Mouse (Mus musculus): ENCODE measurements around the gene Rnf6.
"Not testable (repeated sequence)": the region's sequence is repeated elsewhere in the genome, so short reads cannot be mapped to it uniquely, and the experiment has no call there.

The Rnf6 gene

GRCm38 (mm10) chr5:146229869-146230650 lies 8.7 kb upstream of the Rnf6 start:
- DNase-seq, result no peak

DNA sequence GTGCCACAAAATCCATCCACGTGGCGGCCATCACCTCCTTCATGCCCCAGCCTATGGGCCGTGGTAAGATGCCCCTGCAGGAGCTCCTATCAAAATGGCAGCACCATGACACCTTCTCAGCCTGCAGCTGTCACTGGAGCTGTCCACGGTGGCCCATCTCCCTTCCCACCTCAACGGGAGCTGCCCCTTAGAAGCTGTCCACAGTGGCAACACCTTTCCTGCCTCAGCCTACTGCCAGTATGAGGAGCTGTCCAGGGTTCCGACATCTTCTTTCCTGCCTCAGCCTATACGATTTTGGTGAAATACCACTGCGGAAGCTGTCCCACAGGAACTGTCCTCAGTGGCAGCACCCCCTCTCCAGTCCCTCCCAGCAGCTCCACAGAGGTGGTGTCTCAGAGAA lies 6.1 kb upstream of the Rnf6 start:
- no peak for DNase-seq

DNA sequence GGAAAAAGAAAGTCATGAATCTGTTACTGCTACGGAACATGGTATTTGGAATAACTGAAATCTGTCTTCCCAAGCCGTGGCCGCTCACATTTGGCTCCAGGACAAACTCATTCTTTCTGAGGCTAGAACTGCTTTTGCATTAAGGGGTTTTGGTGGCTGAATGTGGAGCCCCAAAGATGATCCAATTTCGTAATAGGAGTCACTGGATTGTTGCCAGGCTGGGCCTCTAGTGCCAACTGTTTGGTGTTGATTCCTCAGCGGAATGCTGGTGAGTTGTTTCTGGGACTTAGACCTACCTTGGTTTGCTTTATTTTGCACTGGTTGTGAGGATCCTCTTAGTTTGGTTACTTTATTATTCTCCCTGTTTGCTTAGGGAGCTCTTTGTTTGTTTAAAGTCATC lies 2.4 kb upstream of the Rnf6 start:
- peak; percentile 56 for DNase-seq

DNA sequence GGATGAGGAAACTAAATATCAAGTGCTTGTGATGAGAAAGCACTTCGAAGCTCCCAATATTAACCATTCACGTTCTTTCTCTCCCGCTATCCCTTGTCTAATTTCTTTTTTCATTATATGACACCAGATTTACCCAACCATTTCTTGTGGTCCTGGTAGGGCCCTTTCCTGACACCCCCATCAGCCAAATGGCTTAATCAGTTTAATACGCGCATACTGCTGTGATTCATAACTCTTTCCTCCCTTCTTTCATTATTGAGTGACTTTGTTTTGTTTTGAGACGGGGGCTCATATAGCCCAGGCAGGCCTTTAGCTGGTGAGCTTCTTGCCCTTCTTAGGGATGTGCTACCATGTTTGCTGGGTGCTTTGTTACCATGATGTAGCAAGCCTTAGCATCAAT lies 367 bp upstream of the Rnf6 start:
- no peak for DNase-seq

DNA sequence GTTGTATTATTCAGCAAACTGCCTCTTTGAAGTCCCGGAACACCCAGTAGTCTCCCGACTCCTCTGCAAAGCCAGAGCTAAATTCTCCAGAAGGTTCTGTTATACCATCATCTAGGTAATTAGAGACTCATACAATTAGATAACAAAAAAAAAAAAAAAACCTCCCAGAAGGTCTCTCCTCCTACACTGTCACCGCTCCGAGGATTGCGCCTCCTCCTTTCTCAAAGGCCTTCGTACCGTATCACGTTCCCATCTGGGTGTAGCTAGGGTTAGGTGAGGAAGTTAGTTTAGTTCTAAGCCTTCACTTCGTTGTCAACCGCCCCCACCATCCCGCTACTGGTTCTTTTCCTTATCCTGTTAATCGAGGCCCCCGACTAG lies 865 bp downstream of the Rnf6 start:
- no peak for DNase-seq

DNA sequence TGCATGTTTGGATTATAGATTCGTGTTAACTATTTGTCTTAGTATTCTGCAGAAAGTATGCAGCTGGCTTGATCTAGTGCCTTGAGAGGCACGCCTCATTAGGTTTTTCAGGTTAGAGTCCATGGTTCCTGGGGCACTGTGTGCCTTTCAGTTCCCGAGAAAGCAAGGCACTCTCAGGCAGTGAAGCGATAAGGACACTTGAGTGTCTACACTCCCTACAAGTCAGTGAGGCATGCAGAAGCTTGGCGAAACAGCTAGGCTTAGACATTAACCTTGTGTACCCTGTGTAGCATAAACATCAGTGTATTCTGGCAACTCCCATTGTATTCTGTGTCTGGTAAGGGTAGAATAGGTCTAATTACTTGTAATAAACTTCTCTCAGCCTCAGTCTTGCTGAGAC lies 15.8 kb downstream of the Rnf6 start:
- peak; percentile 96 for DNase-seq

- peak; percentile 29 for DNase-seq
Measured at GRCm38 (mm10) chr5:146203921-146204320, 17.4 kb downstream of the Rnf6 start.

- no peak for DNase-seq
Measured at GRCm38 (mm10) chr5:146200580-146200979, 20.8 kb downstream of the Rnf6 start.

DNA sequence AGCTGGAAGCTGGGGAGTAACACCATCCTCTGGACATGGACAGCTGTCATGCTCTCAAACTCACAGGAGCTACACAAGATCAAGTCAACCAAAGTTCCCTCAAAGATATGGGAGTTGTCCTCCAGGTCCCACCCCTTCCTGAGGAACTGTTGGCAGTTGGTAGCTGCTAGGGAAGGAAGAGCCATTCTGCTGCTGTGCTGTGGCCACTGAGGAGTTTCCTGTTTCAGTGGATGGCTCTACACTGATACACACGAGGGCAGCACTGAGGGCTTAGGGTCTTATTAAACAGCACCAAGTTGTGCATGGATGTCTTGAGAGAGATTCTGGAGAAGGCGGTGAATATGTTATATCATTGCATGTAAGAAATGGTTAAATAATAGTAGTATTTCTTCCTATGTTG lies 21.8 kb downstream of the Rnf6 start:
- no peak for DNase-seq

- DNase-seq, result peak; percentile 88
Measured at GRCm38 (mm10) chr5:146199073-146199472, 22.3 kb downstream of the Rnf6 start.

- DNase-seq, result no peak
Measured at GRCm38 (mm10) chr5:146193360-146193759, 28.0 kb downstream of the Rnf6 start.

GRCm38 (mm10) chr5:146190501-146191269 lies 30.7 kb downstream of the Rnf6 start:
- DNase-seq, result no peak

- peak; percentile 82 for DNase-seq
Measured at GRCm38 (mm10) chr5:146190093-146190492, 31.3 kb downstream of the Rnf6 start.

DNA sequence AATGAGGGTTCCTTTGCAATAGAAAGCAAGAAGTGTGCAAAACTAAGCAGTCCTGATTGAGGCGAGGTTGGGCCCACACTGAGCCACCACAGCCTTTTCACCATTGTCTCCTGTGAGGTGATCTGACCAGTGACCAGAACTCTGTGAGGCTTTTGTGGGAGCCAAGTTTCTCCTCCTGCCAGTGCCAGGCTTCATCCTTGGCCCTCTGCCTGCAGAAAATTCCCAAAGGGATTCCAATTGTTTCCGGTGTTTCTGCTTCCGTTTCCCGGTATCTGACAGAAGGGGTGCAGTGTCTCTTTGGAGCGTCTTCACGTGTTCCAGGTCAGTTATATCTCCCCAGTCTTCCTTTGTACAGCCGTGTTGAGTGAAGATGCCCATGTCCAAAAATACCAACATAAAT lies 32.6 kb downstream of the Rnf6 start:
- peak; percentile 51 for DNase-seq

DNA sequence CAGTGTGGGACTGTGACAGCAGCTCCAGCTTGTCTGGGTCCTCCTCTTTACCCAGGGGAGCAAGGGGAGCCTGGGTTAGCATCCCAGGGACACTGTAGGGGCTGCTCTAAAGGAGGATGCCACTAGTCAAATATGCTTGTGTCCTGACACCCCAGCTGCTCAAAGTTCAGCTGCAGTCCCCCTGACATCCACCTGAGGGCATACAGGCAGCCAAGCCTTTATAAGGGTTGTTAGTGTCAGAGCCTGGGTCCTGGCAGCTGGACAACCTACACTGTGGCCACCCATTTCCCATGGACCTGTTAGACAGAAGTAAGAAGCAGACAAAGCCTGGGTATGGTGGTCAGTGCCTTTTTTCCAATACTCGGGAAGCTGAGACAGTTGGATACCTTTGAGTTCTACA lies 33.2 kb downstream of the Rnf6 start:
- peak; percentile 63 for DNase-seq

DNA sequence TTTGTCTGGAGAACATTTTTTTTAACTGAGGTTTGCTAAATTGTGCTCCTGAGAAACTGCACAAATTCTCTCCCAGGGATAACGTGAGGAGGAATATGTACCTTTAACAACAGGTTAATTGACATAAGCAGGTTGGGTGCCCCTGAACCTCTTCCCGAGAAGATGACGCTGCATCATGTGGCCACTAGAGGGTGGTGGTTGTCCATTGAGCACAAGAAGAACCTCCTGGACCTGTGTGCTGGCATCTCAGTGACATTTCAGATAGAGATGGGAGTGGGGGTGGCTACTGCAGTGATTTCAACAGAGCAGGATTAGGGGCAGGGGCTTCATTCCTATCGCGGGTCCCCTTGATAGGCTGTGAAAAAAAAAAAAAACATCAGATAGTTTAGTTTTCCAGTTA lies 33.9 kb downstream of the Rnf6 start:
- DNase-seq, result peak; percentile 79

GRCm38 (mm10) chr5:146185204-146185603 lies 36.2 kb downstream of the Rnf6 start, which contains the start of gene 1700001J03Rik:
TSS of gene 1700001J03Rik (minus strand) at chr5:146185304.
- not testable (repeated sequence) for DNase-seq

- DNase-seq, result peak; percentile 76
Measured at GRCm38 (mm10) chr5:146172744-146173143, 48.6 kb downstream of the Rnf6 start.

DNA sequence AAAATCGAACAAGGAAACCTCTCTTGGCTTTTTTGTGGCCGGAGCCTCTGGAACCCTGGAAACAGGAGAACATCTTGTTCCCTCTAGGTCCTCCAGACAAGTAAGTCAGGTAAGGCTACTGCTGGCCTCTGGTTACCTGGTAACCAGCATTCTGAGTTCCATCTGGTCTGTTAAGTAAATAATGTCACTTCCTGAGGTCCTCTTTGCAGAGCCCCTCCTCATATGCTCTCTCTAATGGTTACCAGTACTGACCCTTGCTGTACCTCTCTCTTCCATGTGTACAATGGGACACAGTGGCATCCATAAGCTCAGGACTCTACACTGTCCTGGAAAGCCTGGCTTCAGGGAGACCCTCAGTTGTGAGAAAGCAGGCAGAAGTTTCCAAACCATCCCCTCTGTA lies 50.7 kb downstream of the Rnf6 start, which contains the start of gene Gm6309:
TSS of gene Gm6309 (minus strand) at position 101 of the 400 bp plus-strand sequence.
- DNase-seq, result not testable (repeated sequence)

DNA sequence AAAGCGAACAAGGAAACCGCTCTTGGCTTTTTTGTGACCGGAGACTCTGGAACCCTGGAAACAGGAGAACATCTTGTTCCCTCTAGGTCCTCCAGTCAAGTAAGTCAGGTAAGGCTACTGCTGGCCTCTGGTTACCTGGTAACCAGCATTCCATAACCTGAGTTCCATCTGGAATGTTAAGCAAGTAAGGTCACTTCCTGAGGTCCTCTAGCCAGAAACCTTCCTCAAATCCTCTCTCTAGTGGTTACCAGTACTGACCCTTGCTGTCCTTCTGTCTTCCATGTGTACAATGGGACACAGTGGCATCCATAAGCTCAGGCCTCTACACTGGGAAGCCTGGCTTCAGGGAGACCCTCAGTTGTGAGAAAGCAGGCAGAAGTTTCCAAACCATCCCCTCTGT lies 60.9 kb downstream of the Rnf6 start, which contains the start of gene Gm5565:
TSS of gene Gm5565 (minus strand) at position 101 of the 400 bp plus-strand sequence.
- DNase-seq, result not testable (repeated sequence)
